Mouse (Mus musculus) stomach, embryonic 14.5 days (tissue): ENCODE measurements around the gene Gm21788. TPM values are rescaled to one million over a fixed set of nuclear protein-coding genes. Genes with fewer than 3 reads are reported as not detected.
"Not testable (repeated sequence)": the region's sequence is repeated elsewhere in the genome, so short reads cannot be mapped to it uniquely, and the experiment has no call there.

ENCODE experiments used
- ATAC-seq: fragments of 200-750 bp; cut with Nextera tagmentation; 2 replicates; pipeline ENCODE4 v1.8.0; 2017; ENCODE audit warnings: low read depth, moderate TSS enrichment; ENCODE audit not compliant: insufficient number of reproducible peaks, insufficient read depth, low FRiP score
- H3K27ac ChIP-seq: fragments of 300-500 bp; sonication (generic); 2 replicates; pipeline ENCODE4 v1.5.1; 2014; ENCODE audit warnings: mild to moderate bottlenecking, low read length, moderate library complexity, mixed read lengths
- H3K27me3 ChIP-seq: fragments of 300-500 bp; sonication (generic); 2 replicates; pipeline ENCODE4 v1.6.1; 2014; ENCODE audit warnings: low read length, control low read depth, mixed read lengths; ENCODE audit not compliant: control insufficient read depth, insufficient read depth
- H3K36me3 ChIP-seq: fragments of 300-500 bp; sonication (generic); 2 replicates; pipeline ENCODE4 v1.6.1; 2014; ENCODE audit warnings: mild to moderate bottlenecking, control low read depth, low read length, moderate library complexity, mixed read lengths; ENCODE audit not compliant: control insufficient read depth, insufficient read depth
- H3K4me1 ChIP-seq: fragments of 300-500 bp; sonication (generic); 2 replicates; pipeline ENCODE4 v1.6.1; 2014; ENCODE audit warnings: low read length, control low read depth, mixed read lengths; ENCODE audit not compliant: control insufficient read depth, insufficient read depth
- H3K4me2 ChIP-seq: fragments of 300-500 bp; sonication (generic); replicated peaks from 2 replicates; pipeline ENCODE4 v1.6.1; 2014; ENCODE audit warnings: low read depth, low read length, control low read depth
- H3K4me3 ChIP-seq: fragments of 300-500 bp; sonication (generic); 2 replicates; pipeline ENCODE4 v1.5.1; 2014; ENCODE audit warnings: low read depth, low read length, control low read depth
- H3K9ac ChIP-seq: fragments of 300-500 bp; sonication (generic); replicated peaks from 2 replicates; pipeline ENCODE4 v1.6.1; 2014; ENCODE audit warnings: low read depth, mild to moderate bottlenecking, control low read depth, low read length, moderate library complexity, mixed read lengths
- H3K9me3 ChIP-seq: fragments of 300-500 bp; sonication (generic); 2 replicates; pipeline ENCODE4 v1.6.1; 2016; ENCODE audit warnings: low read depth, low read length, control low read depth; ENCODE audit not compliant: control insufficient read depth
- WGBS: fragments of 180-500 bp; shearing (Covaris S2); extraction: QIAGEN DNeasy Blood & Tissue Kit; methylation state at CpG from one replicate; pipeline ENCODE4 v1.1.7; 2014; 5-methylcytosine and 5-hydroxymethylcytosine counted together
- polyA plus RNA-seq: library from polyadenylated mRNA; unstranded; fragments of >200 nt; fragmentation: Nextera tagmentation; extraction: Ambion mirVana; gene quantifications from 2 replicates; pipeline ENCODE4 v1.2.1, GENCODE M21; 2014

Gm21788 gene
- polyA plus RNA-seq = not detected in 2 replicates

GRCm38 (mm10) chrY:7404710-7405109 is at the start of gene Gm21788:
TSS of gene Gm21788 (plus strand) at chrY:7405010.
- ATAC-seq, H3K4me1 ChIP-seq, H3K27me3 ChIP-seq, H3K9me3 ChIP-seq, H3K36me3 ChIP-seq, H3K27ac ChIP-seq, H3K9ac ChIP-seq, H3K4me3 ChIP-seq, H3K4me2 ChIP-seq: not testable (repeated sequence)
- no CpG with 5 or more reads among the region's 3 CpGs for WGBS

Other genes with a start within 250 kb of the Gm21788 start
- gene Gm21244, start 235.7 kb upstream of the Gm21788 start, polyA plus RNA-seq = not detected in 2 replicates
- gene Gm28998, start 151.2 kb upstream of the Gm21788 start, polyA plus RNA-seq = not detected in 2 replicates
- not detected in 2 replicates for gene Gm20826, start 233.5 kb downstream of the Gm21788 start, polyA plus RNA-seq